Mouse (Mus musculus): Measurements from ENCODE around the gene Bcas3. TPM values are rescaled to one million over a fixed set of nuclear protein-coding genes. Genes with fewer than 3 reads are reported as not detected.

The Bcas3 gene
- polyA plus RNA-seq, 1 experiment from 2014 or later = 15.4 TPM

DNA sequence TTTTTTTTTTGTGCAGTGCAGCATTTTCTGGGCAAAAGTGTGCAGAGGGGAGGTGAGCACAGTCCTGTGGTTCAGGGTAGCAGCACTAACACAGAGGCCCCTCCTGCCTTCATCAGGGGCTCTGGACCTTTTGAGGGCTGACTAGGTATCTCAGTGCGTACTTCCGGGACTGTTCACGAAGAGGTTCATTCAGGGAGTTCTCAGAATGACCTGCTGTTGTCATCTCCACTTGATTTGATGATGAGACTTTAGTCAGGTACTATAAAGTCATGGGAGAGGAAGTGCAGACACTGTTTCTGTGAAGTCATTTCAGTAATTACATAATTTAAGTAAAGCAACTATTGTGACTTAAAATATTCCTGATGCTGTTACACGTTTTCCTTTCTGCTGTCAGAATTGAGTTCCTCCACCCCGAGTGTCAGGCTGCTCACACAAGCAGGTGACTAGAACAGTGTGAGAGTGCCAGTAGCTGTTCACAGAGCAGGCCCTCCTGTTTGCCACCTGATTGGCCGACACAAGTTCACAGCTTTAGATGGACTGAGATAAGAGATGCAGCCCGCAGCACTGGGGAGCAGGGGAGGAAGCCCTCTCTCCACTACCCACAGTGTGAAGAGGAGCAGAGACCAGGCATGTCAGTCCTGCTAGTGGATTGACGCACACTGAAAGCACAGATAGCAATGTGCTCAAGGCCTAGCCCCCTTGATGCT, 100.8 kb downstream of the Bcas3 start:
- no peaks in the 10 kb centered on the region for H3K27me3 ChIP-seq (replicated peaks; ENCODE audit: control insufficient read depth, insufficient read depth, low read length)
- WGBS = 63% methylated on average over 8 of the region's 8 CpGs
- H3K4me1 ChIP-seq (ENCODE audit: control insufficient read depth, insufficient read depth, low read length) = no peaks in the 10 kb centered on the region
- H3K4me3 ChIP-seq (ENCODE audit: low read length) = no peak overlapping the region
- no peak overlapping the region for H3K4me2 ChIP-seq (ENCODE audit: low read depth, low read length)
- no peak for ATAC-seq
- no peak overlapping the region for H3K9ac ChIP-seq (ENCODE audit: low read depth, low read length)
- no peaks in the 10 kb centered on the region for H3K36me3 ChIP-seq (ENCODE audit: control insufficient read depth, insufficient read depth, low read length)
- no peak overlapping the region for H3K27ac ChIP-seq (ENCODE audit: low read length)
- no peaks in the 10 kb centered on the region for H3K9me3 ChIP-seq (ENCODE audit: control insufficient read depth, low read length)

- Histone ChIP-seq H3K27me3 (replicated peaks; ENCODE audit: control insufficient read depth, insufficient read depth, low read length) (no peaks in the 10 kb centered on the region), H3K4me1 (ENCODE audit: control insufficient read depth, insufficient read depth, low read length) (no peaks in the 10 kb centered on the region), H3K36me3 (ENCODE audit: control insufficient read depth, insufficient read depth, low read length) (no peaks in the 10 kb centered on the region), H3K4me3 (ENCODE audit: low read length) (no peak overlapping the region), H3K9me3 (ENCODE audit: control insufficient read depth, low read length) (no peaks in the 10 kb centered on the region), H3K27ac (ENCODE audit: low read length) (no peak overlapping the region), H3K4me2 (ENCODE audit: low read depth, low read length) (no peak overlapping the region), H3K9ac (ENCODE audit: low read depth, low read length) (no peak overlapping the region)
- WGBS = 87% methylated on average over 5 of the region's 5 CpGs
- ATAC-seq = no peak
Observed at GRCm38 (mm10) chr11:85454305-85454682, 101.3 kb downstream of the Bcas3 start.

DNA sequence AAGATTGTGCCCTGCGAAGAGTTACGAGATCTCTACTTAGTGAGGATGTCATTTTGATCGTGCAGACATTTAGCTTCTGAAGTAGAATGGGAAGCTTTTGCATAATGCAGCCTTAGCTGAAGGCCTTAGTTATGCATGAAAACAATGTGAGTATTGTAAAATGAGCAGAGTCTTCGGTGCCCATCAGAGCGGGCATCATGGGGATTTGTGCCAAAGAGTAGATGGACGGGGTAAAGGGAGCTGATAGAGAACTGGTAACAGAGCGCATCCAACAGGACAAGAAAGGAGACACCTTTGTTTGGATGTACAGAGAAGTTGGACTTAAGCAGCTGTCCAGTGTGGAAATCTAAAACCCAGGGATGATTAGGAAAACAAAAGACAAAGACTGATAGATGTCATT, 108.6 kb downstream of the Bcas3 start:
- H3K36me3 ChIP-seq (ENCODE audit: control insufficient read depth, insufficient read depth, low read length) = no peaks in the 10 kb centered on the region
- no peak for ATAC-seq
- no peak overlapping the region for H3K4me3 ChIP-seq (ENCODE audit: low read length)
- no peaks in the 10 kb centered on the region for H3K4me1 ChIP-seq (ENCODE audit: control insufficient read depth, insufficient read depth, low read length)
- H3K4me2 ChIP-seq (ENCODE audit: low read depth, low read length) = no peak overlapping the region
- no peak overlapping the region for H3K9ac ChIP-seq (ENCODE audit: low read depth, low read length)
- H3K27me3 ChIP-seq (replicated peaks; ENCODE audit: control insufficient read depth, insufficient read depth, low read length) = no peaks in the 10 kb centered on the region
- H3K9me3 ChIP-seq (ENCODE audit: control insufficient read depth, low read length) = no peaks in the 10 kb centered on the region
- 80% methylated on average over 7 of the region's 7 CpGs for WGBS
- H3K27ac ChIP-seq (ENCODE audit: low read length) = no peak overlapping the region

GRCm38 (mm10) chr11:85469526-85469925, 116.6 kb downstream of the Bcas3 start:
- no peaks in the 10 kb centered on the region for H3K36me3 ChIP-seq (ENCODE audit: control insufficient read depth, insufficient read depth, low read length)
- H3K4me3 ChIP-seq (ENCODE audit: low read length) = no peak overlapping the region
- WGBS = 65% methylated on average over 1 of the region's 1 CpGs
- no peak overlapping the region for H3K4me2 ChIP-seq (ENCODE audit: low read depth, low read length)
- ATAC-seq = no peak
- no peaks in the 10 kb centered on the region for H3K27me3 ChIP-seq (replicated peaks; ENCODE audit: control insufficient read depth, insufficient read depth, low read length)
- no peaks in the 10 kb centered on the region for H3K9me3 ChIP-seq (ENCODE audit: control insufficient read depth, low read length)
- H3K4me1 ChIP-seq (ENCODE audit: control insufficient read depth, insufficient read depth, low read length) = no peaks in the 10 kb centered on the region
- no peak overlapping the region for H3K27ac ChIP-seq (ENCODE audit: low read length)
- no peak overlapping the region for H3K9ac ChIP-seq (ENCODE audit: low read depth, low read length)

DNA sequence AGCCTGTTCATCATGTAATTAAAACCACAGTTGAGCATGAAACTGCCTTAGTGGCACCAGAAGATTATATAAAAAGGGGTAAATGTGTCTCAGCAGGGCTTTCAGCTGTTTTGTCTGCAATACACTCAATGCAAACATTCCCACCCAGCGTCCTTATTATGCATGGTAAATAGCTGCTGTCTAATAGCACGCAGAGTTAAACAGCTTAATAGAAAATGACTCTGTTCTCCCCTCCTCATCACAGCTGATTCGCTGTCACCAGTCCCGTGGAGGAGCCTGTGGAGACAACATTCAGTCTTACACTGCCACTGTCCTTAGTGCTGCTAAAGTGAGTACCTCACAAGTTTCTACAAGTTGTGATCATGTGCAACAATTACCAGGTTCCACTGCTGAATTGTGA, 117.5 kb downstream of the Bcas3 start:
- Histone ChIP-seq H3K9ac (ENCODE audit: low read depth, low read length) (no peak overlapping the region), H3K9me3 (ENCODE audit: control insufficient read depth, low read length) (no peaks in the 10 kb centered on the region)

DNA sequence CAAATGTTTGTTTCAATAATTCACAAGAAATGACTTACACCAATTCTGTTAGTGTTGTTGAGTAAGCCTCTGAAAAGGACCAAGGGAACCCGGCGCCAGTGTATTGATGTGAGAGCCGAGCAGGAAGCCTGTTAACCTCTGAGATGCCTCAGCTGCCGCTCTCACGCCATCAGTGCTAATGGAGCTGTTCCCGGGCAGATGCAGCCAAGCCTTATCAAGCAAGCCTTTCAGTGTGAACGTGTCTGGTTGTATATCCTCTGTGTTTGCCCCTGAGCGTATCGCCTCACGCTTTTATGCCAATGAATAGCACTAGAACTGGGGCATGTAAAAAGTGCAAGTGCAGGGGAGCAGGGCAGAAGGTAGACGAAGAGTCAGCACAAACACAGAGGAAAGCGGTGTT, 121.4 kb downstream of the Bcas3 start:
- H3K27me3 ChIP-seq (replicated peaks; ENCODE audit: control insufficient read depth, insufficient read depth, low read length) = no peaks in the 10 kb centered on the region
- H3K4me2 ChIP-seq (ENCODE audit: low read depth, low read length) = no peak overlapping the region
- no peaks in the 10 kb centered on the region for H3K4me1 ChIP-seq (ENCODE audit: control insufficient read depth, insufficient read depth, low read length)
- 34% methylated on average over 12 of the region's 12 CpGs for WGBS
- no peaks in the 10 kb centered on the region for H3K9me3 ChIP-seq (ENCODE audit: control insufficient read depth, low read length)
- H3K4me3 ChIP-seq (ENCODE audit: low read length) = no peak overlapping the region
- no peaks in the 10 kb centered on the region for H3K36me3 ChIP-seq (ENCODE audit: control insufficient read depth, insufficient read depth, low read length)
- no peak overlapping the region for H3K27ac ChIP-seq (ENCODE audit: low read length)
- no peak overlapping the region for H3K9ac ChIP-seq (ENCODE audit: low read depth, low read length)
- no peak for ATAC-seq

More for the DNA sequence above, 117.5 kb downstream of the Bcas3 start:
- 64% methylated on average over 4 of the region's 4 CpGs for WGBS
- Histone ChIP-seq H3K36me3 (ENCODE audit: control insufficient read depth, insufficient read depth, low read length) (no peaks in the 10 kb centered on the region), H3K27ac (ENCODE audit: low read length) (no peak overlapping the region), H3K4me2 (ENCODE audit: low read depth, low read length) (no peak overlapping the region), H3K4me3 (ENCODE audit: low read length) (no peak overlapping the region), H3K27me3 (replicated peaks; ENCODE audit: control insufficient read depth, insufficient read depth, low read length) (no peaks in the 10 kb centered on the region), H3K4me1 (ENCODE audit: control insufficient read depth, insufficient read depth, low read length) (no peaks in the 10 kb centered on the region)
- ATAC-seq = no peak

- no peak for ATAC-seq
- 72% methylated on average over 6 of the region's 6 CpGs for WGBS
- Histone ChIP-seq H3K27me3 (replicated peaks; ENCODE audit: control insufficient read depth, insufficient read depth, low read length) (no peaks in the 10 kb centered on the region), H3K36me3 (ENCODE audit: control insufficient read depth, insufficient read depth, low read length) (no peaks in the 10 kb centered on the region), H3K9me3 (ENCODE audit: control insufficient read depth, low read length) (no peaks in the 10 kb centered on the region), H3K4me3 (ENCODE audit: low read length) (no peak overlapping the region), H3K4me1 (ENCODE audit: control insufficient read depth, insufficient read depth, low read length) (no peaks in the 10 kb centered on the region), H3K9ac (ENCODE audit: low read depth, low read length) (no peak overlapping the region), H3K4me2 (ENCODE audit: low read depth, low read length) (no peak overlapping the region), H3K27ac (ENCODE audit: low read length) (no peak overlapping the region)
Observed at GRCm38 (mm10) chr11:85482737-85483467, 129.9 kb downstream of the Bcas3 start.

DNA sequence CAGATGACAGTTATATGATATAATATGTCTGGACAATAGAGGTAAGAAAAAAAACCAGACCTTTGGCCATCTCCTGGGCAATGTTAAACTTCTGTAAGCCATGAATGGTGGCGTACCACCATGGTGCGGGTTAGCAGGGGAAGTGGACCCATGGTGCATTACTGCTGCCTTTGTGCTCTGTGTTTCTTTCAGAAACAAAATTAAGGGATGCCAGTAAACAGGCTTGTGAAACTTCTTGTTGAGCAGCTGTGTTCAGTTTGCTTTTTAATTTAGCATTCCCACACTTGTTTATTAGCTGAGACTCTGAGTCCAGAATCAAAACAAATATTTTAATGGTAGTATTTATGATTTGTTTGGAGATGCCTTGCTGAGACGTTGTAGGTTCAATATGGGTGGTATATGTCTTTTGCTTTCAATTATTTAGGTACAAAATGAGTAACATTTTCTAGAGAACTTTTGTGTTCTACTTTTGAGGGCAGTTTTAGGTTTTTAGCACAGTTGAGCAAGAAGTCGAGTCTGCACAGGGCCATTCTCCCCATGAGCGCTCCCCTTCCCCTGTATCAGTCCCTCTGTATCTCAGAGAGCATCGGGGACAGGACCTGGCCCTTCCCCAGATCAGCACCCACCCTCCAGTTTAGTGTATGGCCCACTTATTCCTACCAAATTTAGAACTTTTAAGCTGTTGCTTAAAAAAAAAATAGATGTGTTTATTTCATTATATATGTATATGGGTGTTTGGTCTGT, 132.4 kb downstream of the Bcas3 start:
- no peaks in the 10 kb centered on the region for H3K27me3 ChIP-seq (replicated peaks; ENCODE audit: control insufficient read depth, insufficient read depth, low read length)
- H3K27ac ChIP-seq (ENCODE audit: low read length) = peak overlapping the region; percentile 23; the same call in 1 of the 2 replicates
- H3K4me2 ChIP-seq (ENCODE audit: low read depth, low read length) = no peak overlapping the region
- H3K9me3 ChIP-seq (ENCODE audit: control insufficient read depth, low read length) = no peaks in the 10 kb centered on the region
- no peak overlapping the region for H3K4me3 ChIP-seq (ENCODE audit: low read length)
- H3K4me1 ChIP-seq (ENCODE audit: control insufficient read depth, insufficient read depth, low read length) = no peaks in the 10 kb centered on the region
- H3K9ac ChIP-seq (ENCODE audit: low read depth, low read length) = no peak overlapping the region
- no peak for ATAC-seq
- WGBS = 71% methylated on average over 6 of the region's 6 CpGs
- no peaks in the 10 kb centered on the region for H3K36me3 ChIP-seq (ENCODE audit: control insufficient read depth, insufficient read depth, low read length)

DNA sequence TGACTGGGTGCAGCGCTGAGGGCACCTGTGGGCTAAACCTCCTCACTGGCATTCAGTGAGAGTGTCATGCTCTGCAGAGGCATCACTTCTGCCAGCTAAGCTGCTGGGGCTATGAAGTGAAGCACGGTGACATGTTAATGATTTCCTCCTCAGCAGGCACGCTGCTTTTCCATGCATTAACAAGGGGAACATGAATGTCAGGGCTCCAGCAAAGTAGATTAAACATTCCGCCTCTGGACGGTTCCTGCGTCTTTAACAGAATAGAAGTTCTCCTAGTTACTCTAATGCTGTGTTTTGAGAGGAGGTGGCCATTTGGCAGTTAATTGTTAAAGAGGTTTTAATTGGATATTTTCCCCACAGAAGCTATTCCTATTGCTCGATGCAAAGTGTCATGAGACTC, 134.5 kb downstream of the Bcas3 start:
- Histone ChIP-seq H3K4me3 (ENCODE audit: low read length) (no peak overlapping the region), H3K4me1 (ENCODE audit: control insufficient read depth, insufficient read depth, low read length) (0 out of 2 replicates have a peak, but pooled peaks cover 4% of the 10 kb centered on the region), H3K27ac (ENCODE audit: low read length) (no peak overlapping the region), H3K4me2 (ENCODE audit: low read depth, low read length) (no peak overlapping the region), H3K9ac (ENCODE audit: low read depth, low read length) (no peak overlapping the region), H3K36me3 (ENCODE audit: control insufficient read depth, insufficient read depth, low read length) (no peaks in the 10 kb centered on the region), H3K27me3 (replicated peaks; ENCODE audit: control insufficient read depth, insufficient read depth, low read length) (no peaks in the 10 kb centered on the region), H3K9me3 (ENCODE audit: control insufficient read depth, low read length) (no peaks in the 10 kb centered on the region)
- no peak for ATAC-seq
- 66% methylated on average over 7 of the region's 7 CpGs for WGBS

Measured in intestine, embryonic 16.5 days (tissue).